Mouse (Mus musculus) intestine, embryonic 16.5 days (tissue): ENCODE measurements around the gene Ppp4r3b. TPM values are rescaled to one million over a fixed set of nuclear protein-coding genes. Genes with fewer than 3 reads are reported as not detected.

ENCODE experiments used
- ATAC-seq: fragments of 200-750 bp; cut with Nextera tagmentation; 2 replicates; pipeline ENCODE4 v1.8.0; 2017; ENCODE audit warnings: moderate TSS enrichment, moderate library complexity
- H3K27ac ChIP-seq: fragments of 300-500 bp; sonication (generic); 2 replicates; pipeline ENCODE4 v1.5.1; 2014; ENCODE audit warnings: mild to moderate bottlenecking, low read length
- H3K27me3 ChIP-seq: fragments of 300-500 bp; sonication (generic); replicated peaks from 2 replicates; pipeline ENCODE4 v1.6.1; 2014; ENCODE audit warnings: low read length, control low read depth, mixed read lengths; ENCODE audit not compliant: control insufficient read depth, insufficient read depth
- H3K36me3 ChIP-seq: fragments of 300-500 bp; sonication (generic); 2 replicates; pipeline ENCODE4 v1.6.1; 2014; ENCODE audit warnings: low read length, control low read depth; ENCODE audit not compliant: control insufficient read depth, insufficient read depth
- H3K4me1 ChIP-seq: fragments of 300-500 bp; sonication (generic); 2 replicates; pipeline ENCODE4 v1.6.1; 2014; ENCODE audit warnings: low read length, control low read depth, mixed read lengths; ENCODE audit not compliant: control insufficient read depth, insufficient read depth
- H3K4me2 ChIP-seq: fragments of 300-500 bp; sonication (generic); 2 replicates; pipeline ENCODE4 v1.6.1; 2014; ENCODE audit warnings: low read depth, low read length, control low read depth
- H3K4me3 ChIP-seq: fragments of 300-500 bp; sonication (generic); 2 replicates; pipeline ENCODE4 v1.5.1; 2014; ENCODE audit warnings: mild to moderate bottlenecking, low read length
- H3K9ac ChIP-seq: fragments of 300-500 bp; sonication (generic); 2 replicates; pipeline ENCODE4 v1.6.1; 2014; ENCODE audit warnings: low read depth, low read length
- H3K9me3 ChIP-seq: fragments of 300-500 bp; sonication (generic); 2 replicates; pipeline ENCODE4 v1.6.1; 2016; ENCODE audit warnings: low read length, control low read depth; ENCODE audit not compliant: control insufficient read depth
- WGBS: fragments of 180-500 bp; shearing (Covaris S2); extraction: QIAGEN DNeasy Blood & Tissue Kit; methylation state at CpG from one replicate; pipeline ENCODE4 v1.1.7; 2014; 5-methylcytosine and 5-hydroxymethylcytosine counted together
- polyA plus RNA-seq: library from polyadenylated mRNA; unstranded; fragments of >200 nt; fragmentation: Nextera tagmentation; extraction: Ambion mirVana; gene quantifications from 2 replicates; pipeline ENCODE4 v1.2.1, GENCODE M21; 2015

The Ppp4r3b gene
- polyA plus RNA-seq, 1 experiment from 2014 or later = 74.7 TPM

DNA sequence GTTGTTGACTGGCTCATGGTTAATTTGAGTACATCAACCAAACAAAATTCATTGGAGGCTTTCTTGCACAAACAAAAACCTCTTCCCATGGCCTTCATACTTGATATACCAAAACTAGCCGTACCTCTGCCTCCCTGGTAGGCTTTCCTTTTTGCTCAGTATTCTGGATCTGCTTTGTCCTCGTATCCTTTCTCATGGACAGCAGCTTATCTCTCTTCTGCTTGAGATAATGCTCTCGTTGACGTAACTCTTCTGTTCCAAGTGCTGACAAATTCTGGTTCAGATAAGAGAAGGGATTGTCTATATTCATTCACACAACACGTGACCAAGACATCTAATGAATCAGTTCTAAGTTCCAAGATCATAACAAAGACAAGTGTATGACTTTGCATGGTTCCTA is 49.6 kb downstream of the Ppp4r3b start:
- H3K27ac ChIP-seq = no peak overlapping the region
- H3K9ac ChIP-seq = no peak overlapping the region
- no peaks in the 10 kb centered on the region for H3K27me3 ChIP-seq
- no peak for ATAC-seq
- H3K4me1 ChIP-seq = no peaks in the 10 kb centered on the region
- H3K4me3 ChIP-seq = no peak overlapping the region
- 78% methylated on average over 5 of the region's 5 CpGs for WGBS
- H3K4me2 ChIP-seq = no peak overlapping the region
- no peaks in the 10 kb centered on the region for H3K9me3 ChIP-seq
- H3K36me3 ChIP-seq = peaks cover 3% of the 10 kb centered on the region; the same call in 1 of the 2 replicates

DNA sequence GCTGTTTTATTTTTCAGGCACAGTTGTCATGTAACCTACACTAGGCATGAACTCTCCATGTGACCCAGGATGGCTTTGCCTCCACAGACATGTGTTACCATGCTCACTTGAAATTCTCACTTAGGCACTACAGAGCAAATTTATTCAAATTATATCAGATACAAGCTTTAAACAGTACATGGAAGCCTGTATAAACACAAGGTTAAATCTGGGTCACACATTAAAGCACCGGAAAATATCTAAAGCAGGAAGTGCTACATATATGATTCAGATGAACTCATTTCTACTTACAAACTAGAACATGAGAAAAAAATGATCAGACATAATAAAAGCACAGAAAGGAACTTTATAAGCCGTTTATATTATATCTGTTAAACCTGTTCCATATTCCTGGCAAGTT is 52.1 kb downstream of the Ppp4r3b start:
- ATAC-seq = no peak
- Histone ChIP-seq H3K4me3 (no peak overlapping the region), H3K27me3 (no peaks in the 10 kb centered on the region), H3K36me3 (peaks cover 12% of the 10 kb centered on the region; the same call in 1 of the 2 replicates), H3K9me3 (no peaks in the 10 kb centered on the region), H3K9ac (no peak overlapping the region), H3K27ac (no peak overlapping the region), H3K4me1 (no peaks in the 10 kb centered on the region), H3K4me2 (no peak overlapping the region)
- WGBS = 88% methylated on average over 2 of the region's 2 CpGs

DNA sequence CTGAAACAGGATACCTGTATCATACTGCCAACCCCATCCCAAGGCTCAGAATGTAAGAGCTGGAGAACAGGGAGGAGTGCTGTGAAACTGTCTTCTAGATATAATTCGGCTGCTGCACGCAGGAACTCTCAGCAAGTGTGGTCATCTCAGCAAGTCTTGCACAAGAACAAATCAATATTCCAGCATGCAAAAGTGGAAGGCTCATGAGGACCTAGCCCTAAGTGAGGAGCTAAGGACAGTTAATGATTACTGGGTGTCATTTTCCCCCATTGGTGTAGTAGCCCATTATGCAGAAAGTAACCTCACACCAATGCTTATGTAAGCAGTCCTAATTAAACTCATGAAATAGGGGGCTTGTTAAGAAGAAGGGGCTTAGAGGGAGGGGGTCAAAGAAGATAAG is 56.3 kb downstream of the Ppp4r3b start:
- Histone ChIP-seq H3K27ac (no peak overlapping the region), H3K9me3 (no peaks in the 10 kb centered on the region), H3K36me3 (0 out of 2 replicates have a peak, but pooled peaks cover 9% of the 10 kb centered on the region), H3K27me3 (no peaks in the 10 kb centered on the region), H3K4me1 (no peaks in the 10 kb centered on the region), H3K4me2 (no peak overlapping the region), H3K4me3 (no peak overlapping the region), H3K9ac (no peak overlapping the region)
- WGBS = 75% methylated on average over 2 of the region's 2 CpGs
- 0 out of 2 replicates have a peak, but pooled peaks have one; percentile 13 for ATAC-seq

DNA sequence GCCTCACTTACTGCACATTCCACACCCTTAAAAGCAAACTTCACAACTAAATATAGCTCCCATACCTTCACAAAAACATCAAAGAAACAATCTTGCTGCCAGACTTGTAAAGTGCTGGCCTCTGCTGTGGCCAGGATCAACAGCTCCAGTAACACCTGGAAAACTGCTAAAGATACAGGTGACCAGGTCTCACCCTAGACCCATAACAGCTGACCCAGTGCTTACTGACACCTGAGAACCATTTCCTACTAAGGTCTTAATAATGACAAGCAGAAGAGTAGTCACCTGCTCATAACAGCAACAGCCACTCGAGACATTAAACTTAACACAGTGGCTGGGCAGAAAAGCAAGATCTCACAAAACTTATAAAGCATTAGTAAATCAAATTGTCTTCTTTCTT is 60.9 kb downstream of the Ppp4r3b start:
- Histone ChIP-seq H3K27ac (no peak overlapping the region), H3K36me3 (0 out of 2 replicates have a peak, but pooled peaks cover 5% of the 10 kb centered on the region), H3K4me1 (no peaks in the 10 kb centered on the region), H3K4me3 (no peak overlapping the region), H3K9ac (no peak overlapping the region), H3K27me3 (no peaks in the 10 kb centered on the region), H3K4me2 (no peak overlapping the region), H3K9me3 (no peaks in the 10 kb centered on the region)
- ATAC-seq = no peak
- WGBS = 91% methylated on average over 1 of the region's 1 CpGs

DNA sequence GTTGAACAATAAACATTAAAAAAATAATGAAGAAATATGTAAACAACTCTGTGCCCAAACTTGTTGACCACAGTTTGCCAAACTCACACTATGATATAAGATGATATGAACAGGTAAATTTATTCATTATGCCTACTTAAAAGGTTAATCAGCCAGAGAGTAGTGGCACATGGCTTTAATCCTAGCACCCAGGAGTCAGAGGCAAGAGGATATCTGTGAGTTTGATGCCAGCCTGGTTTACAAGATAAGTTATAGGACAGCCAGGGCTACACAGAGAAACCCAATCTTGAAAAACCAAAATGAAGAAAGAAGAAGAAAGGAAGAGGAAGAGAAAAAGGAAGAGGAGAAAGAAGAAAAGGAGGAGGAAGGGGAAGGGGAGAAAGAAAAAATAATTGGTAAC is 64.7 kb downstream of the Ppp4r3b start:
- Histone ChIP-seq H3K36me3 (peaks cover 2% of the 10 kb centered on the region; the same call in 1 of the 2 replicates), H3K4me1 (no peaks in the 10 kb centered on the region), H3K27me3 (no peaks in the 10 kb centered on the region), H3K4me2 (no peak overlapping the region), H3K4me3 (no peak overlapping the region), H3K9ac (no peak overlapping the region), H3K27ac (no peak overlapping the region), H3K9me3 (no peaks in the 10 kb centered on the region)
- ATAC-seq = no peak

DNA sequence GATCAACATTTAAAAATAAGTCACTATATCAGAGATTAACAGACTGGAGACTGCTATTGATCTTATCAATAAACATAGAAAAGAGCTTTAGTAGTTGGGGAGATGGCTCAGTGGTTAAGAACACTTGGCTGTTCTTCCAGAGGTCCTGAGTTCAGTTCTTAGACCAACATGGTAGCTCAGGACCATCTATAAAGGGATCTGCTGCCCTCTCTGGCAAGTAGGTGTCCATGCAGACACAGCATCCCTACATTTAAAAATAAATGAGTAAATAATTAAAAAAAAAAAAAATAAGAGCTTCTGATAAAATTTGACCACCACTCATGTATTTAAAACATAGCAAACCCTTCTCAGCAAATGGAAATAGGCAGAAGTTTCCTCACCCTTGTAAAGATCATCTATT is 65.4 kb downstream of the Ppp4r3b start:
- Histone ChIP-seq H3K27ac (no peak overlapping the region), H3K4me3 (no peak overlapping the region), H3K4me1 (no peaks in the 10 kb centered on the region), H3K9me3 (no peaks in the 10 kb centered on the region), H3K27me3 (no peaks in the 10 kb centered on the region), H3K4me2 (no peak overlapping the region), H3K36me3 (peaks cover 2% of the 10 kb centered on the region; the same call in 1 of the 2 replicates), H3K9ac (no peak overlapping the region)
- ATAC-seq = no peak

DNA sequence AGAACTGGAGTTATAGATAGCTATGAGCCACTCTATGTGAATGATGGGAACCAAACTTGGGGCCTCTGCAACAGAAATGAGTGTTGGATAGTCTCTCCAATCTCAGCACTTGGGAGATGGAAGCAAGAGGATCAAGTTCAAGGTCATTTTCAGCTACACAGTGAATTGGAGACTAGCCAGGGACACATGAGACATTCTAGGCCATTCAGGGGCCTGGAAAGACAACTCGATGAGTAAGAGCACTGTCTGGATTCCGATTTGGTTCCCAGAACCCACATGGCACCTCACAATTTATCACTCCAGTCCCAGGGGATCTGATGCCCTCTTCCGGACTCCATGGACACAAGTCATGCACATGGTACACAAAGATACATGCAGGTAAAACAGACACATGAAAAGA is 65.9 kb downstream of the Ppp4r3b start:
- WGBS = 84% methylated on average over 3 of the region's 3 CpGs
- Histone ChIP-seq H3K27ac (no peak overlapping the region), H3K27me3 (no peaks in the 10 kb centered on the region), H3K9ac (no peak overlapping the region), H3K9me3 (no peaks in the 10 kb centered on the region), H3K4me2 (no peak overlapping the region), H3K4me3 (no peak overlapping the region), H3K4me1 (no peaks in the 10 kb centered on the region), H3K36me3 (peaks cover 2% of the 10 kb centered on the region; the same call in 1 of the 2 replicates)
- no peak for ATAC-seq

DNA sequence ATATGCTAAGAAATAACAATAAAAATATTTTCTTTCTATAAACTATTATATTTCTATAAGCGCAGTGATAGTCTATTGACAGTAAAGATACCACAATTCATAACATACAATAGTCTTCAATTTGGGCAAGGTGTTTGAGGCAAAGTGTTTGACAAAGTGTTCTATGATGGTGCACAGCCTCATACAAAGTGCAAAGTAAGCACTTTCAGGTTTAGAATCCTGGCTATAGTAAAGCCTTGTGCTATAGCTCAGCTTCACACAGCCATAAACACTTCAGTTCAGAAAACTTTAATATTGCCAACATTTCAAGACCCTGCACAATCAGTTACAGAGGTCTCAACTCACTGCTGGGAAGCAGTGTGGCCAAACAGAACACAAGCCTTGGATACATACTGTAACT is 66.7 kb downstream of the Ppp4r3b start:
- no peak overlapping the region for H3K4me2 ChIP-seq
- no peak for ATAC-seq
- 97% methylated on average over 1 of the region's 1 CpGs for WGBS
- H3K27me3 ChIP-seq = no peaks in the 10 kb centered on the region
- H3K36me3 ChIP-seq = peaks cover 2% of the 10 kb centered on the region; the same call in 1 of the 2 replicates
- no peak overlapping the region for H3K4me3 ChIP-seq
- H3K27ac ChIP-seq = no peak overlapping the region
- no peaks in the 10 kb centered on the region for H3K4me1 ChIP-seq
- no peaks in the 10 kb centered on the region for H3K9me3 ChIP-seq
- no peak overlapping the region for H3K9ac ChIP-seq

DNA sequence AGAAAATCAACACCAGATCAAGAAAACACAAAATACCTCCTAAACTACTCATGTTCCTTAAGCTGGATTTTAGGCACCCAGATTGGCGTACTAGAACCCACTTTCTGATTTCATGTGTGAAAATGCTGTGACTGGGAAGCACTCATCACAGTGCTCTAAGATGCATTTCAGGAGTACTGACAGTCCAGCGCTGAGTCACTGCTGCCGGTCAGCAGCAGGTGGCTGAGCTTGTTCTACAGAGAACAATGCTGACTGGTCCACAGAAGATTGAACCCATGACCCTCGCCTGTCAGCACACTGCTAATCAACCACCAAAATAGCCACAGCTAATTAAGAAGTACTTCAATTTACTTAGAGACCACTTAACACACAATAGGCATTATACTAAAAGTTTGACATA is 69.3 kb downstream of the Ppp4r3b start:
- ATAC-seq = no peak
- Histone ChIP-seq H3K9me3 (no peaks in the 10 kb centered on the region), H3K27me3 (no peaks in the 10 kb centered on the region), H3K4me3 (no peak overlapping the region), H3K4me1 (peaks cover 7% of the 10 kb centered on the region; the same call in 1 of the 2 replicates), H3K36me3 (peaks cover 2% of the 10 kb centered on the region; the same call in 1 of the 2 replicates), H3K27ac (no peak overlapping the region), H3K9ac (no peak overlapping the region), H3K4me2 (no peak overlapping the region)
- WGBS = 82% methylated on average over 4 of the region's 4 CpGs

DNA sequence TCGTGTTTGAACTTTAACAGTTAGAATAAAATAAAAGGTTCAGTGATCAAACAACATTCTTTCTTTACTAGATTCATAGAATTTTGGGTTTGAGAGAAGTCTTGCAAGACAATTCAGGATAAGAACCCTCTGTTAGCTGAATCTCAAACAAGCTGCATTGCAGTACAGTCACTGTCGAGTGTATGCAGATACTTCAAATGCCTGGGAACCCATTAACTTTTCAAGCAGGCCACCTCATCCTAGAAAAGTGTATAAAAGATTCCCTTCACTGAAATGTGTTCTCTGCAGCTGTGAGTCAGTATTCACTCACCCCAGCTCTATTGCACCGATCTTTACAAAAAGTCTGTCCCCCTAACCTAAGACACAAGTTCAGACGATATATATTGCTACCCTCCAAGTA is 73.3 kb downstream of the Ppp4r3b start:
- no peak for ATAC-seq
- Histone ChIP-seq H3K4me1 (peaks cover 7% of the 10 kb centered on the region; the same call in 1 of the 2 replicates), H3K4me2 (peak overlapping the region; percentile 84), H3K9ac (no peak overlapping the region), H3K4me3 (peak overlapping the region; percentile 96), H3K27ac (no peak overlapping the region), H3K9me3 (no peaks in the 10 kb centered on the region), H3K36me3 (peaks cover 2% of the 10 kb centered on the region; the same call in 1 of the 2 replicates), H3K27me3 (no peaks in the 10 kb centered on the region)
- WGBS = 55% methylated on average over 4 of the region's 4 CpGs
